Mouse (Mus musculus) forebrain, embryonic 11.5 days (tissue): ENCODE measurements at regions not wholly inside any gene's neighbourhood (a gene's known extent, or its start where the extent isn't known, plus 50 kb on each side); places are given as distances from the start of the nearest gene placed in this dataset.

Source experiments
- ATAC-seq: fragments of 200-750 bp; cut with Nextera tagmentation; replicated peaks from 2 replicates; pipeline ENCODE4 v1.8.0; 2017; ENCODE audit warnings: moderate TSS enrichment; ENCODE audit not compliant: low FRiP score
- DNase-seq: peaks from one replicate; pipeline ENCODE4 v3.0.0-alpha.2; 2017; ENCODE audit warnings: low spot score
- H3K27ac ChIP-seq: fragments of 300-500 bp; sonication (generic); 2 replicates; pipeline ENCODE4 v1.5.1; 2014; ENCODE audit warnings: low read depth, low read length
- H3K27me3 ChIP-seq: fragments of 300-500 bp; sonication (generic); 2 replicates; pipeline ENCODE4 v1.6.1; 2014; ENCODE audit warnings: mild to moderate bottlenecking, low read length, mixed read lengths; ENCODE audit not compliant: control insufficient read depth, insufficient read depth
- H3K36me3 ChIP-seq: fragments of 300-500 bp; sonication (generic); 2 replicates; pipeline ENCODE4 v1.6.1; 2014; ENCODE audit warnings: mild to moderate bottlenecking, low read length, moderate library complexity, mixed read lengths; ENCODE audit not compliant: control insufficient read depth, insufficient read depth
- H3K4me1 ChIP-seq: fragments of 300-500 bp; sonication (generic); replicated peaks from 2 replicates; pipeline ENCODE4 v1.6.1; 2014; ENCODE audit warnings: low read length, mixed read lengths; ENCODE audit not compliant: control insufficient read depth, insufficient read depth
- H3K4me2 ChIP-seq: fragments of 300-500 bp; sonication (generic); 2 replicates; pipeline ENCODE4 v1.6.1; 2014; ENCODE audit warnings: low read depth, mild to moderate bottlenecking, low read length, moderate library complexity, mixed read lengths; ENCODE audit not compliant: severe bottlenecking
- H3K4me3 ChIP-seq: fragments of 300-500 bp; sonication (generic); 2 replicates; pipeline ENCODE4 v1.5.1; 2014; ENCODE audit warnings: low read depth, low read length
- H3K9ac ChIP-seq: fragments of 300-500 bp; sonication (generic); 2 replicates; pipeline ENCODE4 v1.6.1; 2014; ENCODE audit warnings: low read length
- H3K9me3 ChIP-seq: fragments of 300-500 bp; sonication (generic); 2 replicates; pipeline ENCODE4 v1.6.1; 2016; ENCODE audit warnings: low read length, mixed read lengths; ENCODE audit not compliant: control insufficient read depth
- WGBS: fragments of 180-500 bp; shearing (Covaris S2); extraction: QIAGEN DNeasy Blood & Tissue Kit; methylation state at CpG from one replicate; pipeline ENCODE4 v1.1.7; 2014; 5-methylcytosine and 5-hydroxymethylcytosine counted together

GRCm38 (mm10) chr12:45614509-45615150 is 540.1 kb upstream of the Stxbp6 start:
- no peak overlapping the region for H3K9ac ChIP-seq
- H3K9me3 ChIP-seq = no peaks in the 10 kb centered on the region
- no peaks in the 10 kb centered on the region for H3K36me3 ChIP-seq
- no peaks in the 10 kb centered on the region for H3K4me1 ChIP-seq
- no peak overlapping the region for H3K4me2 ChIP-seq
- peaks cover 4% of the 10 kb centered on the region; the same call in 1 of the 2 replicates for H3K27me3 ChIP-seq
- ATAC-seq = peak; percentile 72
- 13% methylated on average over 1 of the region's 1 CpGs for WGBS
- H3K27ac ChIP-seq = no peak overlapping the region
- DNase-seq = no peak
- no peak overlapping the region for H3K4me3 ChIP-seq

GRCm38 (mm10) chr12:45614074-45614473 is 539.6 kb upstream of the Stxbp6 start:
- Histone ChIP-seq H3K4me3 (no peak overlapping the region), H3K4me2 (no peak overlapping the region), H3K9ac (no peak overlapping the region), H3K9me3 (no peaks in the 10 kb centered on the region), H3K4me1 (no peaks in the 10 kb centered on the region), H3K36me3 (no peaks in the 10 kb centered on the region), H3K27ac (no peak overlapping the region), H3K27me3 (peaks cover 4% of the 10 kb centered on the region; the same call in 1 of the 2 replicates)
- ATAC-seq (peak; percentile 44; the same call in 1 of the 2 replicates), DNase-seq (no peak)

GRCm38 (mm10) chr12:45599443-45599842 is 524.9 kb upstream of the Stxbp6 start:
- no peaks in the 10 kb centered on the region for H3K9me3 ChIP-seq
- no peaks in the 10 kb centered on the region for H3K4me1 ChIP-seq
- H3K4me3 ChIP-seq = no peak overlapping the region
- H3K27me3 ChIP-seq = no peaks in the 10 kb centered on the region
- no peak overlapping the region for H3K27ac ChIP-seq
- no peak for DNase-seq
- no peak for ATAC-seq
- 80% methylated on average over 3 of the region's 3 CpGs for WGBS
- H3K9ac ChIP-seq = no peak overlapping the region
- H3K36me3 ChIP-seq = no peaks in the 10 kb centered on the region
- no peak overlapping the region for H3K4me2 ChIP-seq

- H3K27ac ChIP-seq = no peak overlapping the region
- H3K4me2 ChIP-seq = no peak overlapping the region
- H3K9ac ChIP-seq = no peak overlapping the region
- H3K4me3 ChIP-seq = no peak overlapping the region
- H3K9me3 ChIP-seq = no peaks in the 10 kb centered on the region
- DNase-seq = no peak
- H3K4me1 ChIP-seq = no peaks in the 10 kb centered on the region
- 75% methylated on average over 4 of the region's 4 CpGs for WGBS
- no peaks in the 10 kb centered on the region for H3K27me3 ChIP-seq
- no peak for ATAC-seq
- H3K36me3 ChIP-seq = no peaks in the 10 kb centered on the region
Measured at GRCm38 (mm10) chr12:45597904-45598570, 523.5 kb upstream of the Stxbp6 start.

- DNase-seq (no peak), ATAC-seq (no peak)
- H3K4me1 ChIP-seq = no peaks in the 10 kb centered on the region
- H3K4me3 ChIP-seq = no peak overlapping the region
- no peaks in the 10 kb centered on the region for H3K27me3 ChIP-seq
- H3K9me3 ChIP-seq = no peaks in the 10 kb centered on the region
- H3K36me3 ChIP-seq = no peaks in the 10 kb centered on the region
- no peak overlapping the region for H3K9ac ChIP-seq
- H3K4me2 ChIP-seq = no peak overlapping the region
- 74% methylated on average over 3 of the region's 3 CpGs for WGBS
- H3K27ac ChIP-seq = no peak overlapping the region
Measured at GRCm38 (mm10) chr12:45594689-45595088, 520.2 kb upstream of the Stxbp6 start.

GRCm38 (mm10) chr12:45590191-45590590 is 515.7 kb upstream of the Stxbp6 start:
- 91% methylated on average over 2 of the region's 2 CpGs for WGBS
- H3K4me1 ChIP-seq = no peaks in the 10 kb centered on the region
- H3K4me2 ChIP-seq = no peak overlapping the region
- H3K27me3 ChIP-seq = no peaks in the 10 kb centered on the region
- no peak overlapping the region for H3K4me3 ChIP-seq
- DNase-seq = no peak
- H3K36me3 ChIP-seq = no peaks in the 10 kb centered on the region
- ATAC-seq = no peak
- H3K9me3 ChIP-seq = no peaks in the 10 kb centered on the region
- no peak overlapping the region for H3K9ac ChIP-seq
- no peak overlapping the region for H3K27ac ChIP-seq

GRCm38 (mm10) chr12:45585763-45586162 is 511.3 kb upstream of the Stxbp6 start:
- DNase-seq (no peak), ATAC-seq (no peak)
- Histone ChIP-seq H3K36me3 (no peaks in the 10 kb centered on the region), H3K27ac (no peak overlapping the region), H3K27me3 (no peaks in the 10 kb centered on the region), H3K4me3 (no peak overlapping the region), H3K4me2 (no peak overlapping the region), H3K9me3 (no peaks in the 10 kb centered on the region), H3K9ac (no peak overlapping the region), H3K4me1 (no peaks in the 10 kb centered on the region)
- 73% methylated on average over 4 of the region's 4 CpGs for WGBS

GRCm38 (mm10) chr12:45563325-45564030 is 489.0 kb upstream of the Stxbp6 start:
- Histone ChIP-seq H3K4me1 (0 out of 2 replicates have a peak, but pooled peaks cover 3% of the 10 kb centered on the region), H3K27me3 (no peaks in the 10 kb centered on the region), H3K9ac (no peak overlapping the region), H3K9me3 (no peaks in the 10 kb centered on the region), H3K4me2 (no peak overlapping the region), H3K36me3 (no peaks in the 10 kb centered on the region), H3K4me3 (no peak overlapping the region), H3K27ac (no peak overlapping the region)
- ATAC-seq (peak; percentile 63), DNase-seq (no peak)
- 71% methylated on average over 13 of the region's 13 CpGs for WGBS
